23 mouse cellular contexts compared by ENCODE assay signal in the genomic region with DNA sequence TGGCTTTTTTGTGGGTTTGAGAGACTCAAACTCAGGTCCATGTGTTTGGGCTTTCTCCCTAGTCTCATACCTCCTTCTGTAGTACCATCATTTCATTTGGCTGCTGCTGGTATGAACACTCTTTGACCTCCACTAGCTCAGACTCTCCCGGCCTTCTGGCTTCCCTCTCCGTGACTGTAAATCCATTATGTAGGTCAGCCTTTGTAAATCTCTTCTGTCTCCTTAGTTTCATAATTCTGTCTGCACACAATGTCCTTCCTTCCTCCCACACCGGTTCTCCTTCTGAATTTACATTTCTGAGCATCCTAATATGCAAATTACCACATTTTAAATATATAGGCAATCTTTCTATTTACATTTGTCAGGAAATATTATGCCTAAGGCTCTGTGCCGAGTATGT. TPM values are rescaled to one million over a fixed set of nuclear protein-coding genes. Genes with fewer than 3 reads are reported as not detected.
DNase-seq lines count a peak whose midpoint lies in the region; ATAC-seq and TF ChIP-seq lines count a peak whose summit lies in the region.
"Had no signal": no experiment of that assay in that cellular context is flagged by ENCODE, and none has a peak within 500 bp of the region (broad histone marks: within the 10 kb centered on the region; RNA-seq: fewer than 3 reads in every experiment).

No protein-coding gene starts in this region.

- H3K4me3 ChIP-seq in cerebellum, adult 2 months (replicated peaks; ENCODE audit: insufficient read depth, low read depth, low read length) = no peak overlapping the region
- H3K4me3 ChIP-seq: embryonic facial prominence, embryonic 10.5 days; embryonic facial prominence, embryonic 13.5 days; erythroblast, embryonic 14.5 days; forebrain, embryonic 12.5 days; forebrain, embryonic 15.5 days; gastrocnemius, adult 2 months; hindbrain, embryonic 12.5 days; hindbrain, embryonic 15.5 days had no signal

- no peaks in the 10 kb centered on the region for H3K4me1 ChIP-seq in cerebellum, adult 2 months (ENCODE audit: control insufficient read depth, insufficient read depth, low read length)
- H3K4me1 ChIP-seq: embryonic facial prominence, embryonic 13.5 days; forebrain, embryonic 12.5 days; forebrain, embryonic 15.5 days had no signal

- H3K27me3 ChIP-seq in cerebellum, adult 2 months (ENCODE audit: control insufficient read depth, insufficient read depth, low read length) = no peaks in the 10 kb centered on the region
- H3K27me3 ChIP-seq: embryonic facial prominence, embryonic 13.5 days; forebrain, embryonic 12.5 days; forebrain, embryonic 15.5 days; hindbrain, embryonic 12.5 days; hindbrain, embryonic 15.5 days had no signal

- H3K27ac ChIP-seq in cerebellum, adult 2 months (ENCODE audit: insufficient read depth, low read length) = 0 out of 2 replicates have a peak overlapping the region, but pooled peaks have one; percentile 30
- H3K27ac ChIP-seq: embryonic facial prominence, embryonic 10.5 days; embryonic facial prominence, embryonic 13.5 days; forebrain, embryonic 12.5 days; forebrain, embryonic 15.5 days; gastrocnemius, adult 2 months; hindbrain, embryonic 12.5 days had no signal

- no peak for ATAC-seq in cerebellum, adult (ENCODE audit: insufficient number of reproducible peaks, low FRiP score, low TSS enrichment)
- ATAC-seq: activated CD4-positive, CD25-positive, alpha-beta regulatory T cell, adult 4 months; forebrain, embryonic 15.5 days; intestine, postnatal 0 days had no signal

- DNase-seq in adrenal gland, adult 2 months = peak; percentile 11
- no peak for DNase-seq in adrenal gland, adult 18-20 months (ENCODE audit: low spot score in 2 of 2)
- no peak for DNase-seq in cerebellum, adult 2 months
- DNase-seq in right cerebral cortex, adult 18-20 months = peak; percentile 17
- DNase-seq in right cerebral cortex, postnatal 4 days = no peak
- DNase-seq: cerebellum, adult 11 months; cerebellum, adult 8-10 months; cerebellum, postnatal 10 days; cerebellum, postnatal 36 days; embryo, embryonic 11 days; gastrocnemius, adult 2 months; gastrocnemius, postnatal 14 days; heart, adult 11 months had no signal

- TF ChIP-seq CTCF in cerebellum, adult 2 months (IDR thresholded peaks at IDR 0.05; ENCODE audit: borderline replicate concordance, insufficient read depth, low read depth, low read length) = no peak

- 73% methylated on average over 4 of the region's 4 CpGs for WGBS in cerebellum, adult 2 months

- no peak for TF ChIP-seq POLR2A in cerebellum, adult 2 months (IDR thresholded peaks at IDR 0.05; ENCODE audit: borderline replicate concordance, insufficient read depth, low read length)

RNA-seq across cellular contexts. Expression of a gene that starts 9.9 kb away (rescaled TPM):
- 1 to 10 TPM; 2.2 to 4.0 TPM for total RNA-seq in adrenal gland, adult 2 months (2021)
- polyA plus RNA-seq in adrenal gland, adult 2 months (2012; rRNA removed) = 0.19 and 0.22 TPM in 2 replicates
- total RNA-seq in adrenal gland, adult 18-20 months (2021) = 1 to 10 TPM; 1.6 to 2.7 TPM
- polyA plus RNA-seq in cerebellum, adult 2 months (2012; rRNA removed) = 1.4 and 2.2 TPM in 2 replicates

Comparison
In these comparisons a context has a peak if more than half of its experiments do, and no peak if none do; other contexts are left out.
1. DNase-seq: peak in adrenal gland, adult 2 months (single experiment) and right cerebral cortex, adult 18-20 months (single experiment); none in adrenal gland, adult 18-20 months (0 of 2), cerebellum, adult 2 months (0 of 2) and right cerebral cortex, postnatal 4 days (single experiment).